Mouse (Mus musculus) T-helper 1 cell (primary cell): ENCODE measurements around the gene C1ql1.
"Not testable (repeated sequence)": the region's sequence is repeated elsewhere in the genome, so short reads cannot be mapped to it uniquely, and the experiment has no call there.

Experiments used
- in situ Hi-C: fragments of 300-600 bp; cut with MboI, MseI; formaldehyde crosslinking; loops from one replicate; pipeline ENCODE4 v1.15.1; 2025; ENCODE audit warnings: high pct_unique_total_duplicates

Gene C1ql1

GRCm38 (mm10) chr11:102946265-102946991 lies at the start of gene C1ql1:
C1ql1 (minus strand) TSS chr11:102946688.
- in situ Hi-C loops = no loop called here

- in situ Hi-C loops = loop anchor here (5.0 kb wide), 1 partner anchor 98 kb away; no protein-coding TSS in a partner anchor
Measured at GRCm38 (mm10) chr11:102994952-102995351, 48.5 kb upstream of the C1ql1 start.

- in situ Hi-C loops = loop anchor here (5.0 kb wide), 1 partner anchor 96 kb away; no protein-coding TSS in a partner anchor
Measured at GRCm38 (mm10) chr11:102993420-102994029, 47.0 kb upstream of the C1ql1 start.

GRCm38 (mm10) chr11:102992940-102993339 lies 46.5 kb upstream of the C1ql1 start:
- in situ Hi-C loops = loop anchor here (5.0 kb wide), 1 partner anchor 96 kb away; no protein-coding TSS in a partner anchor

- in situ Hi-C loops = loop anchor here (5.0 kb wide), 1 partner anchor 94 kb away; no protein-coding TSS in a partner anchor
Measured at GRCm38 (mm10) chr11:102991681-102992080, 45.2 kb upstream of the C1ql1 start.

GRCm38 (mm10) chr11:102990152-102990663 lies 43.7 kb upstream of the C1ql1 start:
- in situ Hi-C loops = loop anchor here (5.0 kb wide), 1 partner anchor 93 kb away; no protein-coding TSS in a partner anchor

GRCm38 (mm10) chr11:102989641-102990151 lies 43.2 kb upstream of the C1ql1 start:
- in situ Hi-C loops = loop anchor here (5.0 kb wide), 1 partner anchor 92 kb away; no protein-coding TSS in a partner anchor

GRCm38 (mm10) chr11:102985160-102985559 lies 38.7 kb upstream of the C1ql1 start:
- in situ Hi-C loops = no loop called here

GRCm38 (mm10) chr11:102984615-102985014 lies 38.1 kb upstream of the C1ql1 start:
- in situ Hi-C loops = no loop called here

GRCm38 (mm10) chr11:102984086-102984485 lies 37.6 kb upstream of the C1ql1 start:
- in situ Hi-C loops = no loop called here

- in situ Hi-C loops = no loop called here
Measured at GRCm38 (mm10) chr11:102981151-102981890, 34.8 kb upstream of the C1ql1 start.

- in situ Hi-C loops = no loop called here
Measured at GRCm38 (mm10) chr11:102978052-102978666, 31.7 kb upstream of the C1ql1 start.

GRCm38 (mm10) chr11:102975966-102976365 lies 29.5 kb upstream of the C1ql1 start:
- in situ Hi-C loops = not testable (repeated sequence)

GRCm38 (mm10) chr11:102972326-102972725 lies 25.8 kb upstream of the C1ql1 start:
- in situ Hi-C loops = no loop called here

- in situ Hi-C loops = no loop called here
Measured at GRCm38 (mm10) chr11:102971604-102972003, 25.1 kb upstream of the C1ql1 start.

- in situ Hi-C loops = loop anchor here (5.0 kb wide), 1 partner anchor 372 kb away; no protein-coding TSS in a partner anchor
Measured at GRCm38 (mm10) chr11:102964547-102965091, 18.1 kb upstream of the C1ql1 start.

GRCm38 (mm10) chr11:102963855-102964546 lies 17.5 kb upstream of the C1ql1 start:
- in situ Hi-C loops = no loop called here

GRCm38 (mm10) chr11:102963246-102963854 lies 16.9 kb upstream of the C1ql1 start:
- in situ Hi-C loops = no loop called here

- in situ Hi-C loops = no loop called here
Measured at GRCm38 (mm10) chr11:102962861-102963245, 16.4 kb upstream of the C1ql1 start.

GRCm38 (mm10) chr11:102961082-102961481 lies 14.6 kb upstream of the C1ql1 start:
- in situ Hi-C loops = no loop called here
